Mouse (Mus musculus): ENCODE measurements around the gene Usp7.

DNA sequence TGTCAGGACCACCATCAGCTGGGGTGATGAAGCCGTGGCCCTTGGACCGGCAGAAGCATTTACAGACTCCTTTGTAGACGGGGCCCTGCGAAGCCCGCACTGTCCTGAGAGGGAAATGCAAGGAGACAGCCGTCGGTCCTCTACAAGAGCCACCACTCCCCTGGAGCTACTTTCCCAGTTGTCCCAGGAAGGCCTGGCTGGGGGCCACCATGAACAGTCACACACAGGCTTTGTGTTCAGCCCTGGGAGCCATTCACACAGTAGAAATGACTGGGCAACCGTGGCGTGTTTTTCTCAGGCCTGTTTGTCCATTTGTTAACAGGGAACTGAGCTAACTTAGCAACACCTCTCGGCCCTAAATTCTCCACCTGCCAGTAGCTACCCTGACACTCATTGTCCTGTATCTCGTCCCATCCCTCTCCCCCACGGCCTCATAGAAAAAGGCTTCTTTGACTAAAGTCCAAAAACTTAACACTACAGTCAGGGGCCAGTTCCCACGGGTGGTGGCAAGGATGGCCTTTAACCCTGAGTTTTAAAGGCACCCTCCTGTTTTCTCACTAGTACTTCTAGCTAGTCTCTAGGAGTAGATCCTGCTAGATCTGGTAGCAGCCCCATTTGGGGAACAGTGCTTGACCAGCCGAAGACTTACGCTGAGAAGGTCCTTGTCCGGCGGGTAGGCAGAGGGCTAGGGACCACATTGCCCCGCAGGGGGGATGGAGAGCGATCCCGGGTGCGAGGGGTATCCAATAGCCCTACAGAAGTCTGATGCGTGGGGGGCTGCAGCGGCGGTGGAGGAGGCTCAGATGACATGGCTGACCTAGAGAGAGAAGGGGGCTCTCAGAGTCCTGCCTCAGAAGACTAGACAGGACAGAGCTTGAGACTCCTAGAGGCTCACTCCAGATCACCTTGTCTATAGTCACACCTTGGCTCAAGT, 128.2 kb downstream of the Usp7 start:
- TF ChIP-seq CTCF (IDR thresholded peaks at IDR 0.05; ENCODE audit: low read depth) (no peak), EP300 (optimal IDR thresholded peaks at IDR 0.05) (no peak)
